Mouse (Mus musculus) heart, postnatal 0 days (tissue): ENCODE results near the gene Palm3. TPM values are rescaled to one million over a fixed set of nuclear protein-coding genes. Genes with fewer than 3 reads are reported as not detected.

ENCODE experiments used
- ATAC-seq: fragments of 200-750 bp; cut with Nextera tagmentation; 2 replicates; pipeline ENCODE4 v1.8.0; 2017; ENCODE audit warnings: low read depth, moderate number of reproducible peaks, moderate library complexity; ENCODE audit not compliant: insufficient read depth
- DNase-seq: peaks from one replicate; pipeline ENCODE4 v3.0.0-alpha.2; 2016; ENCODE audit warnings: low spot score
- H3K27ac ChIP-seq: fragments of 300-500 bp; sonication (generic); 2 replicates; pipeline ENCODE4 v1.5.1; 2014; ENCODE audit warnings: low read depth, mild to moderate bottlenecking
- H3K27me3 ChIP-seq: fragments of 300-500 bp; sonication (generic); 2 replicates; pipeline ENCODE4 v1.6.1; 2014; ENCODE audit warnings: low read length, mixed read lengths; ENCODE audit not compliant: control insufficient read depth, insufficient read depth
- H3K36me3 ChIP-seq: fragments of 300-500 bp; sonication (generic); replicated peaks from 2 replicates; pipeline ENCODE4 v1.6.1; 2014; ENCODE audit warnings: low read length, mixed read lengths; ENCODE audit not compliant: control insufficient read depth, insufficient read depth
- H3K4me1 ChIP-seq: fragments of 300-500 bp; sonication (generic); 2 replicates; pipeline ENCODE4 v1.6.1; 2014; ENCODE audit warnings: antibody characterized with exemption; ENCODE audit not compliant: control insufficient read depth, insufficient read depth
- H3K4me2 ChIP-seq: fragments of 300-500 bp; sonication (generic); 2 replicates; pipeline ENCODE4 v1.6.1; 2014; ENCODE audit warnings: low read depth, mild to moderate bottlenecking, low read length, moderate library complexity
- H3K4me3 ChIP-seq: fragments of 300-500 bp; sonication (generic); 2 replicates; pipeline ENCODE4 v1.5.1; 2014; ENCODE audit warnings: low read depth, low read length
- H3K9ac ChIP-seq: fragments of 300-500 bp; sonication (generic); replicated peaks from 2 replicates; pipeline ENCODE4 v1.6.1; 2014; ENCODE audit warnings: low read depth, low read length, mixed read lengths
- H3K9me3 ChIP-seq: fragments of 300-500 bp; sonication (generic); replicated peaks from 2 replicates; pipeline ENCODE4 v1.6.1; 2016; ENCODE audit warnings: low read length; ENCODE audit not compliant: control insufficient read depth
- CTCF ChIP-seq: IDR thresholded peaks from 2 replicates; pipeline ENCODE4 v1.5.1; 2016; ENCODE audit warnings: antibody characterized with exemption, control low read depth, low read depth
- EP300 ChIP-seq: IDR thresholded peaks from 2 replicates; pipeline ENCODE4 v1.6.1; 2016; ENCODE audit warnings: antibody characterized with exemption, low read depth
- WGBS: fragments of 180-500 bp; shearing (Covaris S2); extraction: QIAGEN DNeasy Blood & Tissue Kit; methylation state at CpG from one replicate; pipeline ENCODE4 v1.1.7; 2014; 5-methylcytosine and 5-hydroxymethylcytosine counted together
- polyA plus RNA-seq: library from polyadenylated mRNA; unstranded; fragments of >200 nt; fragmentation: Nextera tagmentation; extraction: Ambion mirVana; gene quantifications from 2 replicates; pipeline ENCODE4 v1.2.1, GENCODE M21; 2015
- total RNA-seq: library from RNA; depleted of rRNA; stranded (reverse); fragments of >200 nt; gene quantifications from 2 replicates; pipeline ENCODE4 v1.2.3, GENCODE M21; 2014; ENCODE audit warnings: low replicate concordance

The Palm3 gene
- total and polyA plus RNA-seq, 2 experiments from 2014 or later, result 0.41 TPM; not detected in 1

DNA sequence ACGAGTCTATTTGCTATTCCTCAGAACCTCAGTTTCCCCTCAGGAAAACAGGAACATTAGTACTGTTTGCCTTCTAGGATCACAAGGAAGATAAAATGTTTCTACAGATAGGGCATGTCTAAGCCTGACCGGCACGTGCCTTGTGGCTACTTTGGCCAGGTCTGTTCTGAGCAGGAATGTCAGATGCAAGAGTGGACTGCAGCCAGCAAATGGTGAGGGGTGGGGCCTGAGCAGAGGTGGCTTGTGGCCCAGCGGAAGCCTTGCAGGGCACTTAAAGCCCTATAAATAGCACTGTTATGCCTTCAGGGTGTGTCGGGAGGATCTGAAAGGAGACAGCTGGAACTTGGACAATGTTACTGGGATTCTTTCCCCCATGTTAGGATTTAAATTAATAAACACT is 1.8 kb downstream of the Palm3 start:
- no peaks in the 10 kb centered on the region for H3K36me3 ChIP-seq
- H3K4me3 ChIP-seq, result no peak overlapping the region
- DNase-seq (peak; percentile 90), ATAC-seq (peak; percentile 88)
- H3K9ac ChIP-seq, result no peak overlapping the region
- no peaks in the 10 kb centered on the region for H3K9me3 ChIP-seq
- H3K27me3 ChIP-seq, result peaks cover 32% of the 10 kb centered on the region
- WGBS, result under 1% methylated on average over 5 of the region's 5 CpGs
- no peak for TF ChIP-seq CTCF
- TF ChIP-seq EP300, result peak; percentile 81
- H3K27ac ChIP-seq, result peak overlapping the region; percentile 84
- peaks cover 37% of the 10 kb centered on the region for H3K4me1 ChIP-seq
- peak overlapping the region; percentile 28; the same call in 1 of the 2 replicates for H3K4me2 ChIP-seq

DNA sequence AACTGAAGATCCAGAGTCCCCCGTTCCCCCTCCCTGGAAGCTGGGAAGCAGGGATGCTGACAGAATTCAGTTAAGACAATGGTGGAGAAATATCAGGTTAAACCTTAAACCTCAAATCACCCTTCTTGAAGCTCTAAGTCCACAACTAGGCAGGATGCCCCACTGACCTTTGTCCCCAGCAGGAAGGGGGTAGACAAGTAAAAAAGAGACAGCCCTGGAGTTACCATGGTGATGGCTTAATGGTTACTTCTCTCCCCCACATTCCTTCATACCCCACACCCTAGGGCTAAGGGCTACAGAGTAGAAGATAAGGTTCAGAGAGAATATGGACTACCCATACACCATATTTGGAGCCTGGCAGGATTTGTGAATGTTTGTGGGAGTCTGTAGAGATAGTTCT is 2.4 kb downstream of the Palm3 start:
- Histone ChIP-seq H3K4me2 (peak overlapping the region; percentile 28; the same call in 1 of the 2 replicates), H3K27ac (peak overlapping the region; percentile 84), H3K27me3 (peaks cover 33% of the 10 kb centered on the region), H3K9ac (no peak overlapping the region), H3K9me3 (no peaks in the 10 kb centered on the region), H3K36me3 (no peaks in the 10 kb centered on the region), H3K4me3 (no peak overlapping the region), H3K4me1 (peaks cover 37% of the 10 kb centered on the region)
- DNase-seq, result no peak
- 14% methylated on average over 1 of the region's 1 CpGs for WGBS
- no peak; the same call in 1 of the 2 replicates for ATAC-seq
- TF ChIP-seq EP300 (no peak), CTCF (no peak)

DNA sequence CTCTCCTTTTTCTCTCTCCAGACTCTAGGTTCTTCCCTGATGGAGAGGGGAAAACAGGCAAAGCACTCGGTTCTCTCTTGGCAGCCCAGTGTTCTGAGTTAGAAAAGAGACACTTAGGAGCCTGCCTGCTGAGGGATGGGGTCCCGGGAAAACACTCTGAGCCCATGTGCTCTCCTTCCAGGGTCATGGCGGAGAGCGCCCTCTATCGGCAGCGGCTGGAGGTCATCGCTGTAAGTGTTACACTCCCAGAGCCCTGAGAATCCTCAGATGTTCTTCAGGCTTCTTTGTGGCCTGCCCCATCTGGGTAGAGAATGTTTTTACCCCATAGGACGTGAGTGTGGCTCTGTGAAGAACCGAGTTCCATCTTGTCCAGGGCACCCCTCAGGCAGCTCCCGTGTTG is 2.9 kb downstream of the Palm3 start:
- no peak overlapping the region for H3K4me2 ChIP-seq
- no peaks in the 10 kb centered on the region for H3K36me3 ChIP-seq
- H3K9me3 ChIP-seq, result no peaks in the 10 kb centered on the region
- peaks cover 37% of the 10 kb centered on the region for H3K4me1 ChIP-seq
- DNase-seq (no peak), ATAC-seq (no peak)
- no peak overlapping the region for H3K9ac ChIP-seq
- no peak overlapping the region for H3K27ac ChIP-seq
- peaks cover 33% of the 10 kb centered on the region for H3K27me3 ChIP-seq
- no peak overlapping the region for H3K4me3 ChIP-seq
- peak; percentile 55 for TF ChIP-seq CTCF
- TF ChIP-seq EP300, result no peak
- 22% methylated on average over 10 of the region's 10 CpGs for WGBS

GRCm38 (mm10) chr8:84025863-84026262 is 4.6 kb downstream of the Palm3 start:
- TF ChIP-seq CTCF (no peak), EP300 (no peak)
- no peaks in the 10 kb centered on the region for H3K36me3 ChIP-seq
- peak overlapping the region; percentile 77 for H3K4me2 ChIP-seq
- peak; percentile 37 for ATAC-seq
- H3K27me3 ChIP-seq, result peaks cover 33% of the 10 kb centered on the region
- peak overlapping the region; percentile 20; the same call in 1 of the 2 replicates for H3K9ac ChIP-seq
- H3K9me3 ChIP-seq, result no peaks in the 10 kb centered on the region
- H3K4me1 ChIP-seq, result peaks cover 37% of the 10 kb centered on the region
- H3K27ac ChIP-seq, result no peak overlapping the region
- 1% methylated on average over 41 of the region's 41 CpGs for WGBS
- H3K4me3 ChIP-seq, result peak overlapping the region; percentile 48
- no peak for DNase-seq

DNA sequence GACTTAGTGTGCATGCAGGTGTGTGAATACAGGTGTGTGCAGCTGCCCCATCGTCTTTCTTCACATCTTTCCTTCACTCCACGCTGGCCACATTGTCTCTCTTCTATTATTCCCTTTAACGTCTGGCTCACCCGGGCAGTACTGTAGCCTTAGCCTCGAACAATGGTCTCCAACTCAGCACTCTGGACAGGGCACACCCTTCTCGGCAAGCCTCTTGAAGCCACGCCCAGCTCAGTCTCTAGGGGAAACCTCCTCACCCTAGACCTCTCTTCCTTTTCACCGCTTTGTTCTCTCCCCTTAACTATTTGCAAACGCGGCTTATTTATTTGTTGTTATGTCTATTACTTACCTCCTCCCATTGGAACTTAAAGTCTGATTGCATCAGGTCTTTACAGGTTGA is 6.2 kb downstream of the Palm3 start:
- H3K9ac ChIP-seq, result no peak overlapping the region
- ATAC-seq, result no peak
- no peaks in the 10 kb centered on the region for H3K36me3 ChIP-seq
- 13% methylated on average over 10 of the region's 10 CpGs for WGBS
- TF ChIP-seq EP300 (no peak), CTCF (no peak)
- no peaks in the 10 kb centered on the region for H3K9me3 ChIP-seq
- no peak overlapping the region for H3K27ac ChIP-seq
- H3K4me2 ChIP-seq, result no peak overlapping the region
- DNase-seq, result no peak
- H3K4me3 ChIP-seq, result no peak overlapping the region
- H3K27me3 ChIP-seq, result peaks cover 28% of the 10 kb centered on the region
- H3K4me1 ChIP-seq, result peaks cover 24% of the 10 kb centered on the region

DNA sequence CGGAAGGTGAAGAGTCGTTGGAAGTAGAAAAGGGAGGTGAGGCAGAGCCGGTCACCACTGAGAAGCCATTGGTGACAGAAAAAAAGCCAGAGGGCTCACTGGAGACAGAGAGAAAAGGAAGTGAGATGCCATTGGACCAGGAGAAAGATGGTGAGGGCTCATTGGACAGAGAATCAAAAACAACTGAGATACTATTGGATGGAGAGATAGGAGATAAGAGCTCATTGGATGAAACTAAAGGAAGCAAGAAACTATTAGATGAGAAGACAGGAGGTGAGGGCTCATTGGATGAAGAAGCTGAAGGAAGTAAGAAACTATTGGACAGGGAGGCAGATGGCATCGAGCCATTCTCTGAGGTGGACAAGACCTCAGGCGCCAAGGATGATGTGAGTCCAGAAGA is 8.0 kb downstream of the Palm3 start:
- no peak overlapping the region for H3K27ac ChIP-seq
- no peak overlapping the region for H3K4me3 ChIP-seq
- 75% methylated on average over 5 of the region's 5 CpGs for WGBS
- peaks cover 8% of the 10 kb centered on the region; the same call in 1 of the 2 replicates for H3K4me1 ChIP-seq
- H3K27me3 ChIP-seq, result peaks cover 28% of the 10 kb centered on the region
- no peak for DNase-seq
- H3K36me3 ChIP-seq, result no peaks in the 10 kb centered on the region
- H3K4me2 ChIP-seq, result no peak overlapping the region
- no peaks in the 10 kb centered on the region for H3K9me3 ChIP-seq
- TF ChIP-seq CTCF, result no peak
- no peak for TF ChIP-seq EP300
- no peak for ATAC-seq
- no peak overlapping the region for H3K9ac ChIP-seq
